Mouse (Mus musculus) C2C12 (cell line): Measurements from ENCODE around the gene Ptpn12. TPM values are rescaled to one million over a fixed set of nuclear protein-coding genes. Genes with fewer than 3 reads are reported as not detected.

Experiments used
- H3K27me3 ChIP-seq: one replicate; pipeline ENCODE4 v1.6.1; 2011; ENCODE audit not compliant: control insufficient read depth, insufficient read depth, insufficient read length
- H3K36me3 ChIP-seq: one replicate; pipeline ENCODE4 v1.6.1; 2011; ENCODE audit not compliant: control insufficient read depth, insufficient read depth
- H3K4me3 ChIP-seq: one replicate; pipeline ENCODE4 v1.5.1; 2011; ENCODE audit warnings: mild to moderate bottlenecking, control low read depth; ENCODE audit not compliant: poor library complexity, insufficient read depth, severe bottlenecking
- H3K79me2 ChIP-seq: one replicate; pipeline ENCODE4 v1.6.1; 2011; ENCODE audit not compliant: control insufficient read depth, insufficient read depth
- H3K79me3 ChIP-seq: one replicate; pipeline ENCODE4 v1.6.1; 2011; ENCODE audit warnings: low read depth, control low read depth
- H3ac ChIP-seq: one replicate; pipeline ENCODE3; 2011; ENCODE audit warnings: low read depth; ENCODE audit not compliant: control insufficient read depth, insufficient read length
- CEBPB ChIP-seq: IDR thresholded peaks from one replicate; pipeline ENCODE4 v1.6.1; 2011; ENCODE audit warnings: low read depth, mild to moderate bottlenecking, control low read depth, moderate library complexity
- CTCF ChIP-seq: IDR thresholded peaks from one replicate; pipeline ENCODE4 v1.5.1; 2011; ENCODE audit not compliant: control insufficient read depth, insufficient read depth, insufficient read length
- FOSL1 ChIP-seq: IDR thresholded peaks from one replicate; pipeline ENCODE4 v1.8.0; 2011; ENCODE audit warnings: mild to moderate bottlenecking, low read length; ENCODE audit not compliant: poor library complexity, insufficient read depth, severe bottlenecking
- MAX ChIP-seq: IDR thresholded peaks from one replicate; pipeline ENCODE4 v1.6.1; 2011; ENCODE audit warnings: mild to moderate bottlenecking, control low read depth
- MYOD1 ChIP-seq: IDR thresholded peaks from one replicate; pipeline ENCODE4 v1.6.1; 2011; ENCODE audit warnings: low read depth; ENCODE audit not compliant: control insufficient read depth, insufficient read length
- MYOG ChIP-seq: IDR thresholded peaks from one replicate; pipeline ENCODE4 v1.6.1; 2011; ENCODE audit not compliant: control insufficient read depth, insufficient read length; ENCODE audit errors: extremely low read depth
- USF1 ChIP-seq: IDR thresholded peaks from one replicate; pipeline ENCODE4 v1.6.1; 2011; ENCODE audit warnings: low read depth, mild to moderate bottlenecking, control low read depth, moderate library complexity
- polyA plus RNA-seq: library from polyadenylated mRNA; unstranded; fragments of >200 nt; fragmentation: generic; extraction: Trizol; gene quantifications from one replicate; pipeline ENCODE4 v1.2.1, GENCODE M21; 2012; ENCODE audit warnings: missing spikeins

Gene Ptpn12
- polyA plus RNA-seq, 1 experiment = 20.3 TPM

DNA sequence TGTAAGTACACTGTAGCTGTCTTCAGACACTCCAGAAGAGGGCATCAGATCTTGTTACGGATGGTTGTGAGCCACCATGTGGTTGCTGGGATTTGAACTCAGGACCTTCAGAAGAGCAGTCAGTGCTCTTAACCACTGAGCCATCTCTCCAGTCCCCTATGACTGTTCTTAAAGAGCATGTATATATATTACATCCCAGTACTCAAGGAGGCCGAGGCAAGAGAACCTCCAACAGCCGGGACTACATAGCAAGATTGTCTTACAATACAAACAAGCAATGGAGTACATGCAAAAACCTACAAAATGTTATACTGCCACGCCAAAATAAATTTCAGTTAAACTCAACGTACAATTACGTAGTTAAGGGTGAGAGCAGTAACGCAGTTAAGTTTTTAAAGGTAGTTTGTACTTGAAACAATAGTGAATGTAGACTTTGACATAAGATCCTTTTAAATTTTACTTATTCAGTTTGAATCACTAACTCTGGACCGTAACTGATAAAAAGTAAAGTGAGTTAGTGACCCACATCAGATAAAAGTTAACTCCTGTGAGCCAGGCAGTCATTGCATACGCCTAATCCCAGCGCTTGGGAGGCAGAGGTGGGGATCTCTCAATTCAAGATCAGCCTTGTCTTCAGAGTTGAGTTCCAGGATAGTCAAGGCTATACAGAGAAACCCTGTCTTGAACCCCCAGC is 53.9 kb downstream of the Ptpn12 start:
- H3K4me3 ChIP-seq = no peak overlapping the region
- peaks cover 91% of the 10 kb centered on the region for H3K36me3 ChIP-seq
- no peaks in the 10 kb centered on the region for H3K27me3 ChIP-seq
- TF ChIP-seq FOSL1 (no peak), MYOD1 (no peak), MYOG (no peak), CEBPB (no peak), MAX (no peak), USF1 (no peak), CTCF (no peak)
- H3K79me2 ChIP-seq = no peaks in the 10 kb centered on the region
- no peak overlapping the region for H3ac ChIP-seq
- no peaks in the 10 kb centered on the region for H3K79me3 ChIP-seq

DNA sequence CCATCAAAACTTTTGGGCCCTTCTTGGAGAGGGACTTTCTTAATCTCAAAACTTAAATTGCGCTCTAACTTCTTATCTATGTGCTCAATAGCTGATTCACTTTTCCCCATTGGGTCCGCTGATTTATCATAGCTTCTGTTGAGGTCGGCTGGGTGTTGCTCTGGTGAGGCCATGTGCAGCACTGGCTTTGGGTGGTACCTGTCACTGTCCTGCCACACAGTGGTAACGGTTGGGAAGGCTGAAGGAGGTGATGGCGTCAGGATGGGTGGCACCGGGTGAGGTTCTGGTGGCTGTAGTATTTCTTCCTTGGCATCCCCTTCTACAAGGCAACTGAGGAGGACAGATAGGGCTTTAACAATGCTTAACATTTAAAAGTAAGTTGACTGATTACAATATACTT is 57.3 kb downstream of the Ptpn12 start:
- H3K36me3 ChIP-seq = peaks cover 91% of the 10 kb centered on the region
- TF ChIP-seq CEBPB (no peak), CTCF (no peak), MYOD1 (no peak), USF1 (no peak), MYOG (no peak), FOSL1 (no peak), MAX (no peak)

DNA sequence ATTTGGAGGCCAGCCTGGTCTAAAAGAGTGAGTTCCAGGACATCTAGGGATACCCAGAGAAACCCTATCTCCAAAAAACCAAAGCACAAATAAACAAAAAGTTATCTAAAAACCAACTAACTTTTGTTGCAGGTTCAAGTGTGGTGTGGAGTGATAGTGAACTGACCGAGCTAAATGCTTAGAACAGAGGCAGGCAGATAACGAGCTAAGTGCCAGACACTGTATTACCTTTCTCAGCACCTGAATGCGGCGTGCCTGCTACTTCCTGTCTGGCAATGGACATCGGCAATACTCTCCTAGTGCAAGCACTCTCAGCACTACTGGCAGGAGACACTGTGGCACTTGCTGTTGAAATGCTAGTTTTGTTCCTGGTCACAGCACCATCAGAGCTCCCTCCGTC is 58.2 kb downstream of the Ptpn12 start:
- peaks cover 92% of the 10 kb centered on the region for H3K36me3 ChIP-seq
- H3K79me3 ChIP-seq = no peaks in the 10 kb centered on the region
- no peak overlapping the region for H3ac ChIP-seq
- no peak for TF ChIP-seq CEBPB
- no peak for TF ChIP-seq FOSL1
- no peak for TF ChIP-seq MYOD1
- TF ChIP-seq MAX = no peak
- no peak for TF ChIP-seq CTCF
- TF ChIP-seq USF1 = no peak
- no peak for TF ChIP-seq MYOG
- H3K4me3 ChIP-seq = no peak overlapping the region
- H3K27me3 ChIP-seq = no peaks in the 10 kb centered on the region
- peaks cover 9% of the 10 kb centered on the region for H3K79me2 ChIP-seq

More for the DNA sequence above, 57.3 kb downstream of the Ptpn12 start:
- Histone ChIP-seq H3ac (no peak overlapping the region), H3K79me2 (peaks cover 9% of the 10 kb centered on the region), H3K27me3 (no peaks in the 10 kb centered on the region), H3K4me3 (no peak overlapping the region), H3K79me3 (no peaks in the 10 kb centered on the region)

DNA sequence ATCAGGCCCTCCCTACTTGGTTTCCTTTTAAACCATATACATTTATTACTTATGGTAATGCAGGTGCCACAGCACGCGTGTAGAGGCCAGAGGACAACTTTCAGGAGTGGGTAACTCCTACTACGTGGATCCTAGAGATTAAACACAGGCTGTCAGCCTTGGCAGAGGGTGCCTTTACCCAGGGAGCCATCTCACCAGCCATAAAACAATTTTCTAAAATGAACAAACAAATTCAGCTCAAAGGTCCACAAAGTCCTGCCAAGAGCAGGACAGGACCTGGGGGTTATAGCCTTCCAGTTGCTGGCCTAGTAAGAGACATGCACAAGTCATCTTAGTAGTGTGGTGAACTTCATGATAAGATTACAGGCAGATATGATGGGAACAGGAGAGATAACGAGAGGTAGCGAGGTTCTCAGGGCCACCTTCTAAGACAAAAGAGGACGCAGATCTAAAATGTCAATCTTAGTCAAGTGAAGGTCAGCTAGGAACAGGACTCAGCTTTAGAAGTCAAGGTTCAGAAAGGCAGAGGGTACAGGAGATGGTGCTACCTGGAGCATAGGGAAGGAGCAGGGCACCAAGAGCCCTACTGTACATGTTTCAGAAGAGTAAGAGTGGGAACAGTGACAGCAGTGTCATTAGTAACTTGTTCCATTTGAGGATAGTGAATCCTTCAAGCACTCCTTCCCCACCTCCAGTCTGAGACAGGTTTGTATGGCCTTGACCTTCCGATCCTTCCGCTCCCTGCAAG is 65.5 kb downstream of the Ptpn12 start:
- TF ChIP-seq FOSL1 (no peak), MAX (no peak), USF1 (no peak), CTCF (no peak), MYOD1 (no peak), MYOG (no peak)
- no peak overlapping the region for H3K4me3 ChIP-seq
- peaks cover 2% of the 10 kb centered on the region for H3K79me2 ChIP-seq
- H3ac ChIP-seq = no peak overlapping the region
- H3K79me3 ChIP-seq = no peaks in the 10 kb centered on the region
- no peaks in the 10 kb centered on the region for H3K27me3 ChIP-seq
- H3K36me3 ChIP-seq = peaks cover 94% of the 10 kb centered on the region

DNA sequence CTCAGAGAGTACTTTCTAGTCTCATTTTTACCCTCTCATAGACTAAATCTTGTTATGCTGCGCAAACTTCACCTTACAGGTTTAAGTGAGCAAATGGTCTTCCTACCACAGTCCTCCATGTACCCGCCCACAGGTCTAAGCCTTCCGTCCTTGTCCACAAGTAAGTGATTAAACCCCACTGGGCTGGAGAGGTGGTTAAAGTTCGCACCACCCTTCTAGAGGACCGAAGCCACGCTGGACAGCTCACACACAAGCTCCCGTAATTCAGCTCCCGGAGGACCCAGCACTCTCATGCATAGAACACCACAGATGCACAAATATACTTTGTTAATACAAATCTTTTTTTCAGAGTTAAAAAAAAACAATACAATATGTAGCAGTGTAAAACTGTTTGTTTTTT is 69.4 kb downstream of the Ptpn12 start:
- Histone ChIP-seq H3K79me3 (no peaks in the 10 kb centered on the region), H3K36me3 (peaks cover 67% of the 10 kb centered on the region), H3ac (no peak overlapping the region)

More for the DNA sequence above, 69.4 kb downstream of the Ptpn12 start:
- no peaks in the 10 kb centered on the region for H3K27me3 ChIP-seq
- TF ChIP-seq USF1 = no peak
- H3K4me3 ChIP-seq = no peak overlapping the region
- no peaks in the 10 kb centered on the region for H3K79me2 ChIP-seq
